Mouse (Mus musculus): Measurements from ENCODE around the gene Oard1. TPM values are rescaled to one million over a fixed set of nuclear protein-coding genes. Genes with fewer than 3 reads are reported as not detected.

Gene Oard1
- 29.3 and 38.4 TPM in 2 replicates for polyA plus RNA-seq (2012; ENCODE audit: insufficient read depth, insufficient read length, missing spikeins)

GRCm38 (mm10) chr17:48409380-48410298 is at the start of gene Oard1, which contains the start of gene Nfya:
Gene Oard1, plus strand, starts transcription at chr17:48410014.
Gene Nfya, minus strand, starts transcription at chr17:48409906.
- no peak for TF ChIP-seq CTCF (IDR thresholded peaks at IDR 0.05; ENCODE audit: low read depth, low read length)
- TF ChIP-seq POLR2A (IDR thresholded peaks at IDR 0.05; ENCODE audit: borderline replicate concordance, low read depth, low read length) = no peak
- H3K4me1 ChIP-seq (ENCODE audit: control insufficient read depth, insufficient read depth, low read length) = peaks cover 22% of the 10 kb centered on the region
- H3K4me3 ChIP-seq (ENCODE audit: insufficient read depth, low read length) = peak within 1 kb of the TSS; percentile 89
- peak within 1 kb of the TSS; percentile 98 for H3K27ac ChIP-seq (ENCODE audit: insufficient read depth, low read depth, low read length)

GRCm38 (mm10) chr17:48360462-48360861 is 49.4 kb upstream of the Oard1 start:
- Histone ChIP-seq H3K4me1 (ENCODE audit: control insufficient read depth, insufficient read depth, low read length) (peaks cover 10% of the 10 kb centered on the region), H3K4me3 (ENCODE audit: insufficient read depth, low read length) (no peak overlapping the region), H3K27ac (ENCODE audit: insufficient read depth, low read depth, low read length) (no peak overlapping the region)
- TF ChIP-seq POLR2A (IDR thresholded peaks at IDR 0.05; ENCODE audit: borderline replicate concordance, low read depth, low read length) = no peak
- TF ChIP-seq CTCF (IDR thresholded peaks at IDR 0.05; ENCODE audit: low read depth, low read length) = no peak

- Histone ChIP-seq H3K27ac (ENCODE audit: insufficient read depth, low read depth, low read length) (no peak overlapping the region), H3K4me3 (ENCODE audit: insufficient read depth, low read length) (no peak overlapping the region), H3K4me1 (ENCODE audit: control insufficient read depth, insufficient read depth, low read length) (no peaks in the 10 kb centered on the region)
- TF ChIP-seq POLR2A (IDR thresholded peaks at IDR 0.05; ENCODE audit: borderline replicate concordance, low read depth, low read length) = no peak
- no peak for TF ChIP-seq CTCF (IDR thresholded peaks at IDR 0.05; ENCODE audit: low read depth, low read length)
Measured at GRCm38 (mm10) chr17:48362346-48362745, 47.5 kb upstream of the Oard1 start.

- no peak for TF ChIP-seq POLR2A (IDR thresholded peaks at IDR 0.05; ENCODE audit: borderline replicate concordance, low read depth, low read length)
- TF ChIP-seq CTCF (IDR thresholded peaks at IDR 0.05; ENCODE audit: low read depth, low read length) = no peak
- no peak overlapping the region for H3K4me3 ChIP-seq (ENCODE audit: insufficient read depth, low read length)
- no peaks in the 10 kb centered on the region for H3K4me1 ChIP-seq (ENCODE audit: control insufficient read depth, insufficient read depth, low read length)
Measured at GRCm38 (mm10) chr17:48362966-48363365, 46.8 kb upstream of the Oard1 start.

GRCm38 (mm10) chr17:48363421-48363965 is 46.3 kb upstream of the Oard1 start:
- TF ChIP-seq POLR2A (IDR thresholded peaks at IDR 0.05; ENCODE audit: borderline replicate concordance, low read depth, low read length) = no peak
- no peak for TF ChIP-seq CTCF (IDR thresholded peaks at IDR 0.05; ENCODE audit: low read depth, low read length)
- H3K27ac ChIP-seq (ENCODE audit: insufficient read depth, low read depth, low read length) = no peak overlapping the region
- no peak overlapping the region for H3K4me3 ChIP-seq (ENCODE audit: insufficient read depth, low read length)
- no peaks in the 10 kb centered on the region for H3K4me1 ChIP-seq (ENCODE audit: control insufficient read depth, insufficient read depth, low read length)

More at GRCm38 (mm10) chr17:48362966-48363365, 46.8 kb upstream of the Oard1 start:
- H3K27ac ChIP-seq (ENCODE audit: insufficient read depth, low read depth, low read length) = no peak overlapping the region

- H3K27ac ChIP-seq (ENCODE audit: insufficient read depth, low read depth, low read length) = no peak overlapping the region
- no peaks in the 10 kb centered on the region for H3K4me1 ChIP-seq (ENCODE audit: control insufficient read depth, insufficient read depth, low read length)
- no peak for TF ChIP-seq POLR2A (IDR thresholded peaks at IDR 0.05; ENCODE audit: borderline replicate concordance, low read depth, low read length)
- no peak for TF ChIP-seq CTCF (IDR thresholded peaks at IDR 0.05; ENCODE audit: low read depth, low read length)
- no peak overlapping the region for H3K4me3 ChIP-seq (ENCODE audit: insufficient read depth, low read length)
Measured at GRCm38 (mm10) chr17:48365511-48366155, 44.2 kb upstream of the Oard1 start.

GRCm38 (mm10) chr17:48366806-48367205 is 43.0 kb upstream of the Oard1 start:
- H3K27ac ChIP-seq (ENCODE audit: insufficient read depth, low read depth, low read length) = no peak overlapping the region
- no peaks in the 10 kb centered on the region for H3K4me1 ChIP-seq (ENCODE audit: control insufficient read depth, insufficient read depth, low read length)
- TF ChIP-seq CTCF (IDR thresholded peaks at IDR 0.05; ENCODE audit: low read depth, low read length) (no peak), POLR2A (IDR thresholded peaks at IDR 0.05; ENCODE audit: borderline replicate concordance, low read depth, low read length) (no peak)
- no peak overlapping the region for H3K4me3 ChIP-seq (ENCODE audit: insufficient read depth, low read length)

- H3K27ac ChIP-seq (ENCODE audit: insufficient read depth, low read depth, low read length) = no peak overlapping the region
- TF ChIP-seq POLR2A (IDR thresholded peaks at IDR 0.05; ENCODE audit: borderline replicate concordance, low read depth, low read length) = no peak
- no peak for TF ChIP-seq CTCF (IDR thresholded peaks at IDR 0.05; ENCODE audit: low read depth, low read length)
- H3K4me3 ChIP-seq (ENCODE audit: insufficient read depth, low read length) = no peak overlapping the region
- no peaks in the 10 kb centered on the region for H3K4me1 ChIP-seq (ENCODE audit: control insufficient read depth, insufficient read depth, low read length)
Measured at GRCm38 (mm10) chr17:48371621-48372020, 38.2 kb upstream of the Oard1 start.

- H3K4me3 ChIP-seq (ENCODE audit: insufficient read depth, low read length) = no peak overlapping the region
- no peak for TF ChIP-seq POLR2A (IDR thresholded peaks at IDR 0.05; ENCODE audit: borderline replicate concordance, low read depth, low read length)
- no peak for TF ChIP-seq CTCF (IDR thresholded peaks at IDR 0.05; ENCODE audit: low read depth, low read length)
- no peak overlapping the region for H3K27ac ChIP-seq (ENCODE audit: insufficient read depth, low read depth, low read length)
- no peaks in the 10 kb centered on the region for H3K4me1 ChIP-seq (ENCODE audit: control insufficient read depth, insufficient read depth, low read length)
Measured at GRCm38 (mm10) chr17:48372987-48373386, 36.8 kb upstream of the Oard1 start.

Measured in bone marrow macrophage, adult 2 months (primary cell).